Mouse (Mus musculus) intestine, postnatal 0 days (tissue): ENCODE measurements around the gene Tnk2. TPM values are rescaled to one million over a fixed set of nuclear protein-coding genes. Genes with fewer than 3 reads are reported as not detected.

Source experiments
- ATAC-seq: fragments of 200-750 bp; cut with Nextera tagmentation; 2 replicates; pipeline ENCODE4 v1.8.0; 2017; ENCODE audit warnings: mild to moderate bottlenecking, moderate TSS enrichment, moderate library complexity
- H3K27ac ChIP-seq: fragments of 300-500 bp; sonication (generic); 2 replicates; pipeline ENCODE4 v1.5.1; 2014; ENCODE audit warnings: mild to moderate bottlenecking, low read depth, low read length, moderate library complexity
- H3K27me3 ChIP-seq: fragments of 300-500 bp; sonication (generic); replicated peaks from 2 replicates; pipeline ENCODE4 v1.6.1; 2014; ENCODE audit warnings: low read length, mixed read lengths; ENCODE audit not compliant: control insufficient read depth, insufficient read depth
- H3K36me3 ChIP-seq: fragments of 300-500 bp; sonication (generic); 2 replicates; pipeline ENCODE4 v1.6.1; 2014; ENCODE audit warnings: mild to moderate bottlenecking, moderate library complexity; ENCODE audit not compliant: control insufficient read depth, insufficient read depth
- H3K4me1 ChIP-seq: fragments of 300-500 bp; sonication (generic); replicated peaks from 2 replicates; pipeline ENCODE4 v1.6.1; 2014; ENCODE audit warnings: antibody characterized with exemption, low read length, mixed read lengths; ENCODE audit not compliant: control insufficient read depth, insufficient read depth
- H3K4me2 ChIP-seq: fragments of 300-500 bp; sonication (generic); replicated peaks from 2 replicates; pipeline ENCODE4 v1.6.1; 2014; ENCODE audit warnings: low read depth, mild to moderate bottlenecking, moderate library complexity
- H3K4me3 ChIP-seq: fragments of 300-500 bp; sonication (generic); 2 replicates; pipeline ENCODE4 v1.5.1; 2014; ENCODE audit warnings: low read depth, low read length
- H3K9ac ChIP-seq: fragments of 300-500 bp; sonication (generic); 2 replicates; pipeline ENCODE4 v1.6.1; 2014; ENCODE audit warnings: mild to moderate bottlenecking, low read depth, low read length
- H3K9me3 ChIP-seq: fragments of 300-500 bp; sonication (generic); 2 replicates; pipeline ENCODE4 v1.6.1; 2016; ENCODE audit warnings: mixed run types; ENCODE audit not compliant: control insufficient read depth
- CTCF ChIP-seq: sonication (generic); IDR thresholded peaks from 2 replicates; pipeline ENCODE4 v1.5.1; 2016; ENCODE audit warnings: low read depth, mild to moderate bottlenecking, control low read depth, antibody characterized with exemption, moderate library complexity
- WGBS: fragments of 180-500 bp; shearing (Covaris S2); extraction: QIAGEN DNeasy Blood & Tissue Kit; methylation state at CpG from one replicate; pipeline ENCODE4 v1.1.7; 2014; 5-methylcytosine and 5-hydroxymethylcytosine counted together
- polyA plus RNA-seq: library from polyadenylated mRNA; unstranded; fragments of >200 nt; fragmentation: Nextera tagmentation; extraction: Ambion mirVana; gene quantifications from 2 replicates; pipeline ENCODE4 v1.2.1, GENCODE M21; 2015

The Tnk2 gene
- 8.0 and 9.6 TPM in 2 replicates for polyA plus RNA-seq

GRCm38 (mm10) chr16:32643661-32644061 lies at the start of gene Tnk2:
Gene Tnk2, plus strand, starts transcription at chr16:32643874.
- peak within 1 kb of the TSS; percentile 50; the same call in 1 of the 2 replicates for H3K27ac ChIP-seq
- no peaks in the 10 kb centered on the region for H3K36me3 ChIP-seq
- H3K9me3 ChIP-seq: no peaks in the 10 kb centered on the region
- peaks cover 9% of the 10 kb centered on the region; the same call in 1 of the 2 replicates for H3K4me1 ChIP-seq
- under 1% methylated on average over 27 of the region's 40 CpGs for WGBS
- H3K4me3 ChIP-seq: peak within 1 kb of the TSS; percentile 75
- peak within 1 kb of the TSS; percentile 97 for H3K4me2 ChIP-seq
- no peak for TF ChIP-seq CTCF
- H3K9ac ChIP-seq: peak within 1 kb of the TSS; percentile 88
- H3K27me3 ChIP-seq: no peaks in the 10 kb centered on the region
- ATAC-seq: peak; percentile 79

GRCm38 (mm10) chr16:32593916-32594315 lies 49.8 kb upstream of the Tnk2 start:
- Histone ChIP-seq H3K9ac (no peak overlapping the region), H3K4me2 (no peak overlapping the region), H3K27ac (no peak overlapping the region), H3K36me3 (no peaks in the 10 kb centered on the region), H3K27me3 (no peaks in the 10 kb centered on the region), H3K4me3 (no peak overlapping the region), H3K9me3 (no peaks in the 10 kb centered on the region), H3K4me1 (no peaks in the 10 kb centered on the region; the same call in 1 of the 2 replicates)
- no peak for TF ChIP-seq CTCF
- no peak for ATAC-seq
- WGBS: 67% methylated on average over 5 of the region's 5 CpGs

- no peak for TF ChIP-seq CTCF
- H3K36me3 ChIP-seq: no peaks in the 10 kb centered on the region
- H3K27me3 ChIP-seq: no peaks in the 10 kb centered on the region
- H3K9ac ChIP-seq: no peak overlapping the region
- no peak for ATAC-seq
- no peak overlapping the region for H3K27ac ChIP-seq
- H3K4me1 ChIP-seq: no peaks in the 10 kb centered on the region; the same call in 1 of the 2 replicates
- 78% methylated on average over 5 of the region's 5 CpGs for WGBS
- no peaks in the 10 kb centered on the region for H3K9me3 ChIP-seq
- no peak overlapping the region for H3K4me2 ChIP-seq
- H3K4me3 ChIP-seq: no peak overlapping the region
Observed at GRCm38 (mm10) chr16:32594701-32595100, 49.0 kb upstream of the Tnk2 start.

- no peak for ATAC-seq
- no peaks in the 10 kb centered on the region for H3K36me3 ChIP-seq
- H3K9ac ChIP-seq: no peak overlapping the region
Observed at GRCm38 (mm10) chr16:32595142-32595855, 48.4 kb upstream of the Tnk2 start.

GRCm38 (mm10) chr16:32597909-32598381 lies 45.7 kb upstream of the Tnk2 start:
- no peak for TF ChIP-seq CTCF
- Histone ChIP-seq H3K4me1 (no peaks in the 10 kb centered on the region), H3K4me3 (no peak overlapping the region), H3K27me3 (no peaks in the 10 kb centered on the region), H3K4me2 (no peak overlapping the region), H3K36me3 (no peaks in the 10 kb centered on the region), H3K27ac (no peak overlapping the region), H3K9ac (no peak overlapping the region), H3K9me3 (no peaks in the 10 kb centered on the region)
- WGBS: 47% methylated on average over 4 of the region's 4 CpGs
- ATAC-seq: no peak

More at GRCm38 (mm10) chr16:32595142-32595855, 48.4 kb upstream of the Tnk2 start:
- Histone ChIP-seq H3K4me2 (no peak overlapping the region), H3K27ac (no peak overlapping the region), H3K27me3 (no peaks in the 10 kb centered on the region), H3K4me1 (no peaks in the 10 kb centered on the region), H3K9me3 (no peaks in the 10 kb centered on the region), H3K4me3 (no peak overlapping the region)
- 80% methylated on average over 10 of the region's 10 CpGs for WGBS
- TF ChIP-seq CTCF: no peak

- WGBS: 86% methylated on average over 1 of the region's 1 CpGs
- no peaks in the 10 kb centered on the region for H3K36me3 ChIP-seq
- H3K9me3 ChIP-seq: no peaks in the 10 kb centered on the region
- no peak overlapping the region for H3K4me3 ChIP-seq
- H3K27me3 ChIP-seq: no peaks in the 10 kb centered on the region
- no peak overlapping the region for H3K4me2 ChIP-seq
- TF ChIP-seq CTCF: no peak
- H3K4me1 ChIP-seq: no peaks in the 10 kb centered on the region
- no peak overlapping the region for H3K27ac ChIP-seq
- no peak overlapping the region for H3K9ac ChIP-seq
- no peak for ATAC-seq
Observed at GRCm38 (mm10) chr16:32599151-32599550, 44.5 kb upstream of the Tnk2 start.
